Mouse (Mus musculus) megakaryocyte, embryonic 14.5 days (primary cell): ENCODE data around the gene Ncor1.

Experiments
- FLI1 ChIP-seq: IDR thresholded peaks from 2 replicates; pipeline ENCODE4 v1.6.1; 2012; ENCODE audit warnings: low read length, inconsistent platforms, mixed read lengths
- GATA1 ChIP-seq: IDR thresholded peaks from 3 replicates; pipeline ENCODE4 v1.6.1; 2012; ENCODE audit warnings: mixed read lengths, low read length, inconsistent platforms, borderline replicate concordance

- TF ChIP-seq GATA1 (no peak), FLI1 (no peak)
Measured at GRCm38 (mm10) chr11:62426266-62426665, 32.1 kb downstream of the Ncor1 start.
